8 mouse cellular contexts compared by ENCODE assay signal in genomic region chr7:28208988-28209508, GRCm38 (mm10). TPM values are rescaled to one million over a fixed set of nuclear protein-coding genes. Genes with fewer than 3 reads are reported as not detected.
DNase-seq lines count a peak whose midpoint lies in the region; ATAC-seq and TF ChIP-seq lines count a peak whose summit lies in the region.

No protein-coding gene starts in this region.

- H3K4me2 ChIP-seq in forebrain, embryonic 12.5 days, result peak overlapping the region; percentile 47
- peak overlapping the region; percentile 67 for H3K4me2 ChIP-seq in heart, embryonic 16.5 days (ENCODE audit: low read depth, low read length)
- H3K4me2 ChIP-seq in liver, embryonic 12.5 days, result peak overlapping the region; percentile 53
- H3K4me2 ChIP-seq in stomach, postnatal 0 days (replicated peaks; ENCODE audit: low read depth), result peak overlapping the region; percentile 52

- no peak for TF ChIP-seq CTCF in brain, embryonic 14.5 days (IDR thresholded peaks at IDR 0.05; ENCODE audit: borderline replicate concordance, extremely low read depth, insufficient read depth, insufficient read length)
- TF ChIP-seq CTCF in stomach, postnatal 0 days (IDR thresholded peaks at IDR 0.05; ENCODE audit: low read depth), result no peak

- H3K9me3 ChIP-seq in forebrain, embryonic 12.5 days, result no peaks in the 10 kb centered on the region
- H3K9me3 ChIP-seq in heart, embryonic 16.5 days (replicated peaks; ENCODE audit: control insufficient read depth, low read length), result no peaks in the 10 kb centered on the region
- H3K9me3 ChIP-seq in liver, embryonic 12.5 days (replicated peaks), result no peaks in the 10 kb centered on the region
- no peaks in the 10 kb centered on the region for H3K9me3 ChIP-seq in stomach, postnatal 0 days (ENCODE audit: control insufficient read depth, low read length)

- no peaks in the 10 kb centered on the region for H3K36me3 ChIP-seq in forebrain, embryonic 12.5 days (replicated peaks)
- H3K36me3 ChIP-seq in heart, embryonic 16.5 days (ENCODE audit: control insufficient read depth, insufficient read depth), result no peaks in the 10 kb centered on the region
- H3K36me3 ChIP-seq in liver, embryonic 12.5 days, result no peaks in the 10 kb centered on the region
- no peaks in the 10 kb centered on the region for H3K36me3 ChIP-seq in stomach, postnatal 0 days (ENCODE audit: control insufficient read depth, insufficient read depth, low read length)

- 51% methylated on average over 19 of the region's 19 CpGs for WGBS in forebrain, embryonic 12.5 days
- 43% methylated on average over 19 of the region's 19 CpGs for WGBS in heart, embryonic 16.5 days
- WGBS in liver, embryonic 12.5 days (ENCODE audit: insufficient replicate concordance), result 32% methylated on average over 19 of the region's 19 CpGs
- 35% methylated on average over 19 of the region's 19 CpGs for WGBS in stomach, postnatal 0 days

- no peaks in the 10 kb centered on the region for H3K4me1 ChIP-seq in forebrain, embryonic 12.5 days
- no peaks in the 10 kb centered on the region for H3K4me1 ChIP-seq in heart, embryonic 16.5 days (ENCODE audit: control insufficient read depth, insufficient read depth, low read length)
- H3K4me1 ChIP-seq in liver, embryonic 12.5 days, result 0 out of 2 replicates have a peak, but pooled peaks cover 9% of the 10 kb centered on the region
- no peaks in the 10 kb centered on the region for H3K4me1 ChIP-seq in stomach, postnatal 0 days (replicated peaks; ENCODE audit: control insufficient read depth, insufficient read depth)

- TF ChIP-seq POLR2A in brain, embryonic 14.5 days (IDR thresholded peaks at IDR 0.05; ENCODE audit: borderline replicate concordance, extremely low read depth, insufficient read depth, insufficient read length, poor library complexity, severe bottlenecking), result no peak

- no peaks in the 10 kb centered on the region for H3K27me3 ChIP-seq in forebrain, embryonic 12.5 days
- no peaks in the 10 kb centered on the region for H3K27me3 ChIP-seq in heart, embryonic 16.5 days (ENCODE audit: control insufficient read depth, insufficient read depth, low read length)
- no peaks in the 10 kb centered on the region for H3K27me3 ChIP-seq in liver, embryonic 12.5 days (replicated peaks)
- no peaks in the 10 kb centered on the region for H3K27me3 ChIP-seq in stomach, postnatal 0 days (ENCODE audit: control insufficient read depth, insufficient read depth, low read length)

- ATAC-seq in forebrain, embryonic 12.5 days (ENCODE audit: low FRiP score), result no peak
- ATAC-seq in heart, embryonic 16.5 days (replicated peaks; ENCODE audit: extremely low read depth, insufficient read depth, low FRiP score), result peak; percentile 84
- ATAC-seq in liver, embryonic 12.5 days, result no peak
- ATAC-seq in stomach, postnatal 0 days (ENCODE audit: low FRiP score, low TSS enrichment), result 0 out of 2 replicates have a peak, but pooled peaks have one; percentile 57

- peak overlapping the region; percentile 26 for H3K4me3 ChIP-seq in forebrain, embryonic 12.5 days (replicated peaks)
- H3K4me3 ChIP-seq in heart, embryonic 16.5 days (ENCODE audit: low read length), result peak overlapping the region; percentile 44
- H3K4me3 ChIP-seq in liver, embryonic 12.5 days, result peak overlapping the region; percentile 17
- H3K4me3 ChIP-seq in stomach, postnatal 0 days (ENCODE audit: low read depth, low read length), result peak overlapping the region; percentile 25

- H3K27ac ChIP-seq in forebrain, embryonic 12.5 days, result no peak overlapping the region
- H3K27ac ChIP-seq in heart, embryonic 16.5 days (ENCODE audit: low read length), result peak overlapping the region; percentile 21; the same call in 1 of the 2 replicates
- no peak overlapping the region for H3K27ac ChIP-seq in liver, embryonic 12.5 days
- no peak overlapping the region for H3K27ac ChIP-seq in stomach, postnatal 0 days (replicated peaks)

- H3K9ac ChIP-seq in forebrain, embryonic 12.5 days, result peak overlapping the region; percentile 33
- peak overlapping the region; percentile 63 for H3K9ac ChIP-seq in heart, embryonic 16.5 days (ENCODE audit: low read length)
- H3K9ac ChIP-seq in liver, embryonic 12.5 days, result no peak overlapping the region
- peak overlapping the region; percentile 41; the same call in 1 of the 2 replicates for H3K9ac ChIP-seq in stomach, postnatal 0 days (ENCODE audit: low read length)

- no peak for TF ChIP-seq EP300 in stomach, postnatal 0 days (optimal IDR thresholded peaks at IDR 0.05)

- DNase-seq in CD4-positive, CD25-positive, alpha-beta regulatory T cell, adult 2 months (ENCODE audit: low read depth, low spot score), result peak; percentile 90
- peak; percentile 93 for DNase-seq in brain, embryonic 14.5 days (ENCODE audit: low read depth)
- DNase-seq in kidney, postnatal 14 days, result peak; percentile 83
- DNase-seq in naive thymus-derived CD4-positive, alpha-beta T cell, adult 2 months (ENCODE audit: low read depth), result peak; percentile 92
- peak; percentile 55 for DNase-seq in stomach, postnatal 0 days (ENCODE audit: low spot score)

RNA-seq across cellular contexts. Expression of gene Dyrk1b, which starts 29.8 kb away (rescaled TPM):
- 40.1 and 43.3 TPM in 2 replicates for polyA plus RNA-seq in brain, embryonic 14.5 days (2012; rRNA removed)
- polyA plus RNA-seq in forebrain, embryonic 12.5 days (2016; fragmentation: Nextera tagmentation; extraction: Ambion mirVana), result 16.9 and 17.4 TPM in 2 replicates
- polyA plus RNA-seq in heart, embryonic 16.5 days (2015; fragmentation: Nextera tagmentation; extraction: Ambion mirVana), result 7.7 and 8.9 TPM in 2 replicates
- 2.8 and 3.1 TPM in 2 replicates for polyA plus RNA-seq in liver, embryonic 12.5 days (2016; fragmentation: Nextera tagmentation; extraction: Ambion mirVana)
- polyA plus RNA-seq in stomach, postnatal 0 days (2015; fragmentation: Nextera tagmentation; extraction: Ambion mirVana), result 4.6 and 5.7 TPM in 2 replicates

RNA-seq across cellular contexts. Expression of gene Fbl, which starts 39.5 kb away (rescaled TPM):
- polyA plus RNA-seq in brain, embryonic 14.5 days (2012; rRNA removed), result 177 and 202 TPM in 2 replicates
- 147 and 151 TPM in 2 replicates for polyA plus RNA-seq in forebrain, embryonic 12.5 days (2016; fragmentation: Nextera tagmentation; extraction: Ambion mirVana)
- polyA plus RNA-seq in heart, embryonic 16.5 days (2015; fragmentation: Nextera tagmentation; extraction: Ambion mirVana), result 62.4 and 71.5 TPM in 2 replicates
- 150 and 152 TPM in 2 replicates for polyA plus RNA-seq in liver, embryonic 12.5 days (2016; fragmentation: Nextera tagmentation; extraction: Ambion mirVana)
- 57.1 and 61.6 TPM in 2 replicates for polyA plus RNA-seq in stomach, postnatal 0 days (2015; fragmentation: Nextera tagmentation; extraction: Ambion mirVana)

RNA-seq across cellular contexts. Expression of gene Eid2, which starts 58.6 kb away (rescaled TPM):
- polyA plus RNA-seq in brain, embryonic 14.5 days (2012; rRNA removed), result 62.0 and 63.2 TPM in 2 replicates
- polyA plus RNA-seq in forebrain, embryonic 12.5 days (2016; fragmentation: Nextera tagmentation; extraction: Ambion mirVana), result 3.8 and 7.1 TPM in 2 replicates
- 0.68 and 0.94 TPM in 2 replicates for polyA plus RNA-seq in heart, embryonic 16.5 days (2015; fragmentation: Nextera tagmentation; extraction: Ambion mirVana)
- polyA plus RNA-seq in liver, embryonic 12.5 days (2016; fragmentation: Nextera tagmentation; extraction: Ambion mirVana), result 4.6 and 5.4 TPM in 2 replicates
- 4.5 and 4.8 TPM in 2 replicates for polyA plus RNA-seq in stomach, postnatal 0 days (2015; fragmentation: Nextera tagmentation; extraction: Ambion mirVana)

Comparison
In these comparisons a context has a peak if more than half of its experiments do, and no peak if none do; other contexts are left out.
1. ATAC-seq: peak in heart, embryonic 16.5 days (single experiment) and stomach, postnatal 0 days (single experiment); none in forebrain, embryonic 12.5 days (single experiment) and liver, embryonic 12.5 days (single experiment).
2. Peak in every context shown above with its lines, with median percentiles within 50 percentile points of each other: DNase-seq, H3K4me2 ChIP-seq and H3K4me3 ChIP-seq.